Mouse (Mus musculus): ENCODE measurements at regions not wholly inside any gene's neighbourhood (a gene's known extent, or its start where the extent isn't known, plus 50 kb on each side); places are given as distances from the start of the nearest gene placed in this dataset.

DNA sequence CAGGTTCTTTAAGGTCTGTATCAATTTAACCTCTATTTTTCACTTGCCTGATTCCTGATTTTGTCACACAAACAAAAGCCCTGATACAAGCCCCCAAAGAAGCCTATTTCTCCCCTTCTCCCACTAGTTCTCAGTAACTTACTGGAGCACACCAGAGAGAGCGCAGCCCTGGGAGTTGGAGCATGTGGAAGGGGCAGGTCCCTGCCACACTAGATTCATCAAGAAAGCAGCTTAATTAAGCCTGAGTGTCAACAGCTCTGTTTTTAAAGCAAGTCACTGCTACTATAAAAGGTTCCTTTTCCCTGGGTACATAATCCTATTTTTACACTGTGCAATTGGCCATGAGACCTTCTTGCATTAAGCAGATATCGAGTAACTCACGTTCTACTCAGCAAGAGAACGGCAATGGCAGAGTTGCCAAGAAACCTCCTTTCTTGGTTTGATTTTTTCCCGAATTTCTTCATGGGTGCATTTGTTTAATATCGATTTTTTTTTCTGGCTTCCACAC, 166.2 kb downstream of the Emx2 start:
- no peak for TF ChIP-seq CTCF (conservative IDR thresholded peaks at IDR 0.05; ENCODE audit: insufficient read depth, insufficient read length, low read depth, low read length)
- no peak for TF ChIP-seq POLR2A (IDR thresholded peaks at IDR 0.05; ENCODE audit: low read depth, low read length)

Data from kidney, adult 2 months (tissue).